ENCODE assay signal across 8 mouse cellular contexts in genomic region chr3:49756870-49757625, GRCm38 (mm10). TPM values are rescaled to one million over a fixed set of nuclear protein-coding genes. Genes with fewer than 3 reads are reported as not detected.
DNase-seq lines count a peak whose midpoint lies in the region; ATAC-seq lines count a peak whose summit lies in the region.

TSS of gene Pcdh18 (minus strand) at chr3:49757325.

- peak within 1 kb of the TSS; percentile 91 for H3K27ac ChIP-seq in hindbrain, embryonic 12.5 days

- H3K4me1 ChIP-seq in hindbrain, embryonic 12.5 days, result peaks cover 32% of the 10 kb centered on the region

- no peaks in the 10 kb centered on the region for H3K9me3 ChIP-seq in hindbrain, embryonic 12.5 days (replicated peaks)

- ATAC-seq in hindbrain, embryonic 12.5 days (ENCODE audit: low FRiP score), result peak; percentile 93
- ATAC-seq in megakaryocyte progenitor cell, adult 5-6 weeks (replicated peaks; ENCODE audit: poor library complexity), result 0 out of 2 replicates have a peak, but pooled peaks have one; percentile 11

- peak within 1 kb of the TSS; percentile 80 for H3K9ac ChIP-seq in hindbrain, embryonic 12.5 days

- under 1% methylated on average over 43 of the region's 43 CpGs for WGBS in hindbrain, embryonic 12.5 days

- peak within 1 kb of the TSS; percentile 69 for H3K4me2 ChIP-seq in hindbrain, embryonic 12.5 days (replicated peaks)

- DNase-seq in WW6 (ENCODE audit: low read depth, low spot score), result peak; percentile 39
- DNase-seq in cerebellum, postnatal 10 days, result peak; percentile 72 to 84
- DNase-seq in frontal cortex, postnatal 14 days (ENCODE audit: low spot score in 2 of 2), result peak; percentile 42 to 56
- DNase-seq in left cerebral cortex, adult 8-10 months (ENCODE audit: low spot score in 2 of 2), result peak; percentile 33 to 37
- peak; percentile 83 for DNase-seq in skeletal muscle tissue, adult 2 months (ENCODE audit: low read depth, low spot score)
- no peak for DNase-seq in spleen, postnatal 10 days (ENCODE audit: low spot score in 2 of 2)

- H3K27me3 ChIP-seq in hindbrain, embryonic 12.5 days, result no peaks in the 10 kb centered on the region

- peak within 1 kb of the TSS; percentile 60 for H3K4me3 ChIP-seq in hindbrain, embryonic 12.5 days

- H3K36me3 ChIP-seq in hindbrain, embryonic 12.5 days, result 0 out of 2 replicates have a peak, but pooled peaks cover 9% of the 10 kb centered on the region

RNA-seq across cellular contexts. Expression of gene Pcdh18, which starts in this region (rescaled TPM):
- polyA plus RNA-seq in hindbrain, embryonic 12.5 days (2016; fragmentation: Nextera tagmentation; extraction: Ambion mirVana), result 78.8 and 83.6 TPM in 2 replicates
- total RNA-seq in left cerebral cortex, adult 8-10 months (2022), result 1 to 10 TPM; 4.4 to 6.0 (median 5.2) TPM
- not detected in 2 replicates for total RNA-seq in megakaryocyte progenitor cell, adult 5-6 weeks (2015)
- not detected in 2 replicates for total RNA-seq in megakaryocyte progenitor cell, adult 5-6 weeks (2017)

Comparison
In these comparisons a context has a peak if more than half of its experiments do, and no peak if none do; other contexts are left out.
1. RNA of gene Pcdh18 (total RNA-seq): 4.4 to 6.0 TPM in left cerebral cortex, adult 8-10 months; not detected in megakaryocyte progenitor cell, adult 5-6 weeks; every median in the first group is over 4 times any median in the second.
2. Peak in ATAC-seq in megakaryocyte progenitor cell, adult 5-6 weeks; RNA of the gene not detected or under 1 TPM.
3. DNase-seq: peak in WW6 (single experiment), cerebellum, postnatal 10 days (2 of 2), frontal cortex, postnatal 14 days (2 of 2), left cerebral cortex, adult 8-10 months (2 of 2) and skeletal muscle tissue, adult 2 months (single experiment); none in spleen, postnatal 10 days (0 of 2).